Mouse (Mus musculus): ENCODE measurements around the gene Rfc4. TPM values are rescaled to one million over a fixed set of nuclear protein-coding genes. Genes with fewer than 3 reads are reported as not detected.
"Not testable (repeated sequence)": the region's sequence is repeated elsewhere in the genome, so short reads cannot be mapped to it uniquely, and the experiment has no call there.

The Rfc4 gene
- polyA plus RNA-seq, 1 experiment from 2014 or later, result 19.0 TPM

- no peaks in the 10 kb centered on the region for H3K9me3 ChIP-seq (ENCODE audit: low read length)
- ATAC-seq, result no peak
- peaks cover 3% of the 10 kb centered on the region; the same call in 1 of the 2 replicates for H3K4me1 ChIP-seq (ENCODE audit: insufficient read depth, low read depth, low read length)
- TF ChIP-seq CTCF (IDR thresholded peaks at IDR 0.05) (no peak), EP300 (IDR thresholded peaks at IDR 0.05) (no peak)
- no peaks in the 10 kb centered on the region for H3K36me3 ChIP-seq (ENCODE audit: insufficient read depth, low read length)
- WGBS, result 10% methylated on average over 15 of the region's 15 CpGs
- peak; percentile 19 for DNase-seq (ENCODE audit: low spot score)
- H3K9ac ChIP-seq (replicated peaks; ENCODE audit: low read depth), result peak overlapping the region; percentile 41
- no peak overlapping the region for H3K27ac ChIP-seq (ENCODE audit: low read length)
- no peaks in the 10 kb centered on the region for H3K27me3 ChIP-seq (replicated peaks; ENCODE audit: insufficient read depth, low read length)
- H3K4me3 ChIP-seq (ENCODE audit: low read depth, low read length), result peak overlapping the region; percentile 33
- peak overlapping the region; percentile 58 for H3K4me2 ChIP-seq (replicated peaks; ENCODE audit: low read depth, low read length)
Observed at GRCm38 (mm10) chr16:23102340-23103037, 25.0 kb downstream of the Rfc4 start.

- ATAC-seq, result peak; percentile 16; the same call in 1 of the 2 replicates
- H3K4me3 ChIP-seq (ENCODE audit: low read depth, low read length), result peak overlapping the region; percentile 27; the same call in 1 of the 2 replicates
Observed at GRCm38 (mm10) chr16:23100613-23101012, 26.9 kb downstream of the Rfc4 start.

GRCm38 (mm10) chr16:23100099-23100575, 27.4 kb downstream of the Rfc4 start:
- DNase-seq (ENCODE audit: low spot score) (no peak), ATAC-seq (peak; percentile 62)
- H3K27ac ChIP-seq (ENCODE audit: low read length), result no peak overlapping the region

More at GRCm38 (mm10) chr16:23100613-23101012, 26.9 kb downstream of the Rfc4 start:
- DNase-seq (ENCODE audit: low spot score), result no peak
- Histone ChIP-seq H3K27ac (ENCODE audit: low read length) (no peak overlapping the region), H3K4me1 (ENCODE audit: insufficient read depth, low read depth, low read length) (peaks cover 3% of the 10 kb centered on the region; the same call in 1 of the 2 replicates), H3K27me3 (replicated peaks; ENCODE audit: insufficient read depth, low read length) (no peaks in the 10 kb centered on the region), H3K36me3 (ENCODE audit: insufficient read depth, low read length) (no peaks in the 10 kb centered on the region), H3K4me2 (replicated peaks; ENCODE audit: low read depth, low read length) (peak overlapping the region; percentile 52), H3K9me3 (ENCODE audit: low read length) (no peaks in the 10 kb centered on the region), H3K9ac (replicated peaks; ENCODE audit: low read depth) (peak overlapping the region; percentile 32; the same call in 1 of the 2 replicates)
- TF ChIP-seq CTCF (IDR thresholded peaks at IDR 0.05) (no peak), EP300 (IDR thresholded peaks at IDR 0.05) (no peak)
- 15% methylated on average over 10 of the region's 10 CpGs for WGBS

GRCm38 (mm10) chr16:23099632-23100031, 27.9 kb downstream of the Rfc4 start:
- DNase-seq (ENCODE audit: low spot score) (no peak), ATAC-seq (no peak)
- H3K4me2 ChIP-seq (replicated peaks; ENCODE audit: low read depth, low read length), result peak overlapping the region; percentile 52
- peak overlapping the region; percentile 27 for H3K4me3 ChIP-seq (ENCODE audit: low read depth, low read length)
- no peak overlapping the region for H3K9ac ChIP-seq (replicated peaks; ENCODE audit: low read depth)
- H3K9me3 ChIP-seq (ENCODE audit: low read length), result no peaks in the 10 kb centered on the region
- no peaks in the 10 kb centered on the region for H3K36me3 ChIP-seq (ENCODE audit: insufficient read depth, low read length)
- no peak overlapping the region for H3K27ac ChIP-seq (ENCODE audit: low read length)
- H3K4me1 ChIP-seq (ENCODE audit: insufficient read depth, low read depth, low read length), result peaks cover 3% of the 10 kb centered on the region; the same call in 1 of the 2 replicates
- TF ChIP-seq CTCF (IDR thresholded peaks at IDR 0.05) (no peak), EP300 (IDR thresholded peaks at IDR 0.05) (no peak)
- WGBS, result 20% methylated on average over 12 of the region's 12 CpGs
- H3K27me3 ChIP-seq (replicated peaks; ENCODE audit: insufficient read depth, low read length), result no peaks in the 10 kb centered on the region

More at GRCm38 (mm10) chr16:23100099-23100575, 27.4 kb downstream of the Rfc4 start:
- TF ChIP-seq CTCF (IDR thresholded peaks at IDR 0.05), result no peak
- TF ChIP-seq EP300 (IDR thresholded peaks at IDR 0.05), result no peak
- peak overlapping the region; percentile 52 for H3K4me2 ChIP-seq (replicated peaks; ENCODE audit: low read depth, low read length)
- peak overlapping the region; percentile 27 for H3K4me3 ChIP-seq (ENCODE audit: low read depth, low read length)
- H3K4me1 ChIP-seq (ENCODE audit: insufficient read depth, low read depth, low read length), result peaks cover 3% of the 10 kb centered on the region; the same call in 1 of the 2 replicates
- H3K27me3 ChIP-seq (replicated peaks; ENCODE audit: insufficient read depth, low read length), result no peaks in the 10 kb centered on the region
- no peaks in the 10 kb centered on the region for H3K9me3 ChIP-seq (ENCODE audit: low read length)
- no peaks in the 10 kb centered on the region for H3K36me3 ChIP-seq (ENCODE audit: insufficient read depth, low read length)
- H3K9ac ChIP-seq (replicated peaks; ENCODE audit: low read depth), result peak overlapping the region; percentile 32; the same call in 1 of the 2 replicates
- under 1% methylated on average over 9 of the region's 9 CpGs for WGBS

- not testable (repeated sequence) for H3K27ac ChIP-seq (ENCODE audit: low read length); H3K9ac ChIP-seq (replicated peaks; ENCODE audit: low read depth); DNase-seq (ENCODE audit: low spot score); H3K9me3 ChIP-seq (ENCODE audit: low read length); H3K4me2 ChIP-seq (replicated peaks; ENCODE audit: low read depth, low read length); H3K4me1 ChIP-seq (ENCODE audit: insufficient read depth, low read depth, low read length); H3K4me3 ChIP-seq (ENCODE audit: low read depth, low read length); ATAC-seq; H3K36me3 ChIP-seq (ENCODE audit: insufficient read depth, low read length); H3K27me3 ChIP-seq (replicated peaks; ENCODE audit: insufficient read depth, low read length)
- WGBS, result 89% methylated on average over 1 of the region's 1 CpGs
Observed at GRCm38 (mm10) chr16:23098105-23098452, 29.5 kb downstream of the Rfc4 start.

- not testable (repeated sequence) for DNase-seq (ENCODE audit: low spot score); H3K4me1 ChIP-seq (ENCODE audit: insufficient read depth, low read depth, low read length); H3K9me3 ChIP-seq (ENCODE audit: low read length); H3K9ac ChIP-seq (replicated peaks; ENCODE audit: low read depth); H3K4me2 ChIP-seq (replicated peaks; ENCODE audit: low read depth, low read length); H3K27me3 ChIP-seq (replicated peaks; ENCODE audit: insufficient read depth, low read length); H3K4me3 ChIP-seq (ENCODE audit: low read depth, low read length); H3K36me3 ChIP-seq (ENCODE audit: insufficient read depth, low read length); H3K27ac ChIP-seq (ENCODE audit: low read length); ATAC-seq
- 78% methylated on average over 8 of the region's 8 CpGs for WGBS
Observed at GRCm38 (mm10) chr16:23097290-23098104, 30.0 kb downstream of the Rfc4 start.

- H3K27ac ChIP-seq (ENCODE audit: low read length); H3K4me1 ChIP-seq (ENCODE audit: insufficient read depth, low read depth, low read length); H3K9me3 ChIP-seq (ENCODE audit: low read length); ATAC-seq; DNase-seq (ENCODE audit: low spot score); H3K4me3 ChIP-seq (ENCODE audit: low read depth, low read length); H3K36me3 ChIP-seq (ENCODE audit: insufficient read depth, low read length); H3K27me3 ChIP-seq (replicated peaks; ENCODE audit: insufficient read depth, low read length); H3K9ac ChIP-seq (replicated peaks; ENCODE audit: low read depth); H3K4me2 ChIP-seq (replicated peaks; ENCODE audit: low read depth, low read length): not testable (repeated sequence)
- 83% methylated on average over 1 of the region's 1 CpGs for WGBS
Observed at GRCm38 (mm10) chr16:23096886-23097285, 30.7 kb downstream of the Rfc4 start.

GRCm38 (mm10) chr16:23095581-23095980, 32.0 kb downstream of the Rfc4 start:
- WGBS, result 88% methylated on average over 5 of the region's 5 CpGs
- H3K9me3 ChIP-seq (ENCODE audit: low read length), result not testable (repeated sequence)

More at GRCm38 (mm10) chr16:23095581-23095980, 32.0 kb downstream of the Rfc4 start:
- not testable (repeated sequence) for DNase-seq (ENCODE audit: low spot score); H3K4me2 ChIP-seq (replicated peaks; ENCODE audit: low read depth, low read length); H3K9ac ChIP-seq (replicated peaks; ENCODE audit: low read depth); H3K27ac ChIP-seq (ENCODE audit: low read length); H3K4me3 ChIP-seq (ENCODE audit: low read depth, low read length); ATAC-seq; H3K36me3 ChIP-seq (ENCODE audit: insufficient read depth, low read length); H3K27me3 ChIP-seq (replicated peaks; ENCODE audit: insufficient read depth, low read length); H3K4me1 ChIP-seq (ENCODE audit: insufficient read depth, low read depth, low read length)

Measured in lung, postnatal 0 days (tissue).